Mouse (Mus musculus) myocyte (in vitro differentiated cells): ENCODE measurements around the gene Mtfr1l.
A peak's percentile ranks its signal among the peaks of the same experiment; 100 is the strongest.

Experiments used
- CEBPB ChIP-seq: IDR thresholded peaks from 2 replicates; pipeline ENCODE4 v1.6.1; 2011; ENCODE audit warnings: mild to moderate bottlenecking, moderate library complexity; ENCODE audit not compliant: poor library complexity, insufficient read depth, severe bottlenecking
- E2F4 ChIP-seq: IDR thresholded peaks from one replicate; pipeline ENCODE4 v1.6.1; 2011; ENCODE audit warnings: mild to moderate bottlenecking, control low read depth, moderate library complexity; ENCODE audit not compliant: insufficient read depth
- MAX ChIP-seq: IDR thresholded peaks from one replicate; pipeline ENCODE4 v1.6.1; 2011; ENCODE audit warnings: low read depth, mild to moderate bottlenecking, control low read depth
- MYOD1 ChIP-seq, 3 experiments: IDR thresholded peaks; one replicate each; pipeline ENCODE4 v1.6.1; 2011; ENCODE audit warnings: control low read depth in 2 of 3, low read depth in 2 of 3, mild to moderate bottlenecking in 2 of 3, moderate library complexity in 1 of 3; ENCODE audit not compliant: insufficient read length in 2 of 3, control insufficient read depth in 1 of 3
- POLR2A ChIP-seq: IDR thresholded peaks from one replicate; pipeline ENCODE4 v1.6.1; 2011; ENCODE audit warnings: low read depth, mild to moderate bottlenecking, control low read depth, moderate library complexity; ENCODE audit not compliant: insufficient read length
- POLR2AphosphoS2 ChIP-seq: IDR thresholded peaks from one replicate; pipeline ENCODE4 v1.6.1; 2011; ENCODE audit warnings: low read depth, control low read depth; ENCODE audit not compliant: insufficient read length
- REST ChIP-seq: IDR thresholded peaks from one replicate; pipeline ENCODE4 v1.6.1; 2011; ENCODE audit warnings: mild to moderate bottlenecking, control low read depth, moderate library complexity; ENCODE audit not compliant: insufficient read depth, insufficient read length
- SRF ChIP-seq: IDR thresholded peaks from one replicate; pipeline ENCODE4 v1.6.1; 2011; ENCODE audit warnings: low read depth; ENCODE audit not compliant: control insufficient read depth, insufficient read length
- TCF12 ChIP-seq: IDR thresholded peaks from one replicate; pipeline ENCODE4 v1.6.1; 2011; ENCODE audit warnings: mild to moderate bottlenecking, control low read depth; ENCODE audit not compliant: poor library complexity, insufficient read depth, severe bottlenecking
- USF1 ChIP-seq: IDR thresholded peaks from one replicate; pipeline ENCODE4 v1.6.1; 2011; ENCODE audit warnings: low read depth, mild to moderate bottlenecking, control low read depth, moderate library complexity

GRCm38 (mm10) chr4:134534124-134534886 is 882 bp downstream of the Mtfr1l start:
- TF ChIP-seq USF1 (no peak), POLR2A (peak; percentile 47), REST (no peak), E2F4 (no peak), MAX (no peak), MYOD1 (IDR thresholded peaks at IDR 0.05; ENCODE audit: control insufficient read depth in 1 of 3, insufficient read length in 2 of 3, low read depth in 2 of 3) (no peak), SRF (no peak), CEBPB (no peak), POLR2AphosphoS2 (no peak), TCF12 (no peak)
